Mouse (Mus musculus) heart, postnatal 0 days (tissue): ENCODE data around the gene Pax5. TPM values are rescaled to one million over a fixed set of nuclear protein-coding genes. Genes with fewer than 3 reads are reported as not detected.

Source experiments
- ATAC-seq: fragments of 200-750 bp; cut with Nextera tagmentation; 2 replicates; pipeline ENCODE4 v1.8.0; 2017; ENCODE audit warnings: low read depth, moderate number of reproducible peaks, moderate library complexity; ENCODE audit not compliant: insufficient read depth
- DNase-seq: peaks from one replicate; pipeline ENCODE4 v3.0.0-alpha.2; 2016; ENCODE audit warnings: low spot score
- H3K27ac ChIP-seq: fragments of 300-500 bp; sonication (generic); 2 replicates; pipeline ENCODE4 v1.5.1; 2014; ENCODE audit warnings: low read depth, mild to moderate bottlenecking
- H3K27me3 ChIP-seq: fragments of 300-500 bp; sonication (generic); 2 replicates; pipeline ENCODE4 v1.6.1; 2014; ENCODE audit warnings: low read length, mixed read lengths; ENCODE audit not compliant: control insufficient read depth, insufficient read depth
- H3K36me3 ChIP-seq: fragments of 300-500 bp; sonication (generic); replicated peaks from 2 replicates; pipeline ENCODE4 v1.6.1; 2014; ENCODE audit warnings: low read length, mixed read lengths; ENCODE audit not compliant: control insufficient read depth, insufficient read depth
- H3K4me1 ChIP-seq: fragments of 300-500 bp; sonication (generic); 2 replicates; pipeline ENCODE4 v1.6.1; 2014; ENCODE audit warnings: antibody characterized with exemption; ENCODE audit not compliant: control insufficient read depth, insufficient read depth
- H3K4me2 ChIP-seq: fragments of 300-500 bp; sonication (generic); 2 replicates; pipeline ENCODE4 v1.6.1; 2014; ENCODE audit warnings: low read depth, mild to moderate bottlenecking, low read length, moderate library complexity
- H3K4me3 ChIP-seq: fragments of 300-500 bp; sonication (generic); 2 replicates; pipeline ENCODE4 v1.5.1; 2014; ENCODE audit warnings: low read depth, low read length
- H3K9ac ChIP-seq: fragments of 300-500 bp; sonication (generic); replicated peaks from 2 replicates; pipeline ENCODE4 v1.6.1; 2014; ENCODE audit warnings: low read depth, low read length, mixed read lengths
- H3K9me3 ChIP-seq: fragments of 300-500 bp; sonication (generic); replicated peaks from 2 replicates; pipeline ENCODE4 v1.6.1; 2016; ENCODE audit warnings: low read length; ENCODE audit not compliant: control insufficient read depth
- CTCF ChIP-seq: IDR thresholded peaks from 2 replicates; pipeline ENCODE4 v1.5.1; 2016; ENCODE audit warnings: antibody characterized with exemption, control low read depth, low read depth
- EP300 ChIP-seq: IDR thresholded peaks from 2 replicates; pipeline ENCODE4 v1.6.1; 2016; ENCODE audit warnings: antibody characterized with exemption, low read depth
- WGBS: fragments of 180-500 bp; shearing (Covaris S2); extraction: QIAGEN DNeasy Blood & Tissue Kit; methylation state at CpG from one replicate; pipeline ENCODE4 v1.1.7; 2014; 5-methylcytosine and 5-hydroxymethylcytosine counted together
- polyA plus RNA-seq: library from polyadenylated mRNA; unstranded; fragments of >200 nt; fragmentation: Nextera tagmentation; extraction: Ambion mirVana; gene quantifications from 2 replicates; pipeline ENCODE4 v1.2.1, GENCODE M21; 2015
- total RNA-seq: library from RNA; depleted of rRNA; stranded (reverse); fragments of >200 nt; gene quantifications from 2 replicates; pipeline ENCODE4 v1.2.3, GENCODE M21; 2014; ENCODE audit warnings: low replicate concordance

Pax5 gene
- total and polyA plus RNA-seq, 2 experiments from 2014 or later: not detected

DNA sequence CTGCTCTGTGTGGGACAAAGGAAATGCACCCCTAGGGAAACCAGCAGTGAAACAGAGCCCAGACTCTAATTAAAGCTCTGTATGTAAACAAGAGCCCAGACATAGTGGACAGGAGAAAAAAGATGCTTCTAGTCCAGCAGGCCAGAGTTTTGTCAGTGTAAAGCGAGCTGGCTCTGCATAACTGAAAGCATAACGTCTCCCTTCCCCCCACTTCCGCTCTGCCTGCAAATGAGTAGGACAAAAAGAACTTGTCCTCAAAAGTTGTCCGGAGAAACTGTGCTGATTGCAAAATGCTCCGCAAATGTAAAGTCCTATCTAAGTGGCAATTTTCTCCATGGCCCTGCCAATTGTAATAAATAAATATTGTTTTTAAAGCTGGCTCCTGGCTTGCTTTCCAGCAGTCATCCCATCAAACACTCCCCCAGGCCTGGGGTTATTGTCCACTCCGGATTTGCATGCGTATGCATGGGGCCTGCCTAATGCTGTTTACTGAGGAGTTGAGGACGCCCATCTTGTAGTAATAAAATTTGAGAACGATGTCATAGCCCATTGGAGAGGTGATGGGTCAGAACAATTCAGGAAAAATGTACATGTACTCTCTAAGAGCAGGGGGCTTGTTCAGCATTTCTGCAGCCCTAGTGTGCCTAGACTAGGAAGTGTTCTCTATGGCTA is 208.0 kb downstream of the Pax5 start:
- Histone ChIP-seq H3K9ac (no peak overlapping the region), H3K27me3 (no peaks in the 10 kb centered on the region), H3K27ac (no peak overlapping the region), H3K4me1 (no peaks in the 10 kb centered on the region), H3K9me3 (no peaks in the 10 kb centered on the region), H3K4me2 (no peak overlapping the region), H3K36me3 (no peaks in the 10 kb centered on the region), H3K4me3 (no peak overlapping the region)
- 63% methylated on average over 9 of the region's 9 CpGs for WGBS
- ATAC-seq: no peak
- TF ChIP-seq EP300 (no peak), CTCF (no peak)
- no peak for DNase-seq

DNA sequence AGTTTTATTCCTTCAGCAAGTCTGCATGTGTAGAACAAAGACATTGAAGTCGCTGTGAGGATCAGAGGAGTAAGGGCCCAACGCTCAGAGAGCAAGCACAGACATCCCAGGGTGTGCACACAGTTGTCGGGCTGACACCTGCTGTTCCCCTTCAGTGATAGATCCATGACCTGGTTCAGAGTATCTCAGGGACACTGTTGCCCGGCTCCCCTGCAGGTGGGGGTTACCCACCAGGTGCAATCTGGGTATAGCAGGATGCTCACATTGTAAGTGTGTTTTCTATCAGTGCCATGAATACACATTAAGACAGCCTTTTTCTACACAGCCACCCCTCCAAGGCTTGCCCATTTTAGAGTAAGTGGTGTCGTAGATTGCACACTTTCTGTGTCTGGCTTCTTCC is 212.1 kb downstream of the Pax5 start:
- no peak for ATAC-seq
- H3K27me3 ChIP-seq: no peaks in the 10 kb centered on the region
- H3K4me3 ChIP-seq: no peak overlapping the region
- no peak overlapping the region for H3K4me2 ChIP-seq
- no peak overlapping the region for H3K27ac ChIP-seq
- no peaks in the 10 kb centered on the region for H3K9me3 ChIP-seq
- no peaks in the 10 kb centered on the region for H3K36me3 ChIP-seq
- WGBS: 68% methylated on average over 5 of the region's 5 CpGs
- no peak for DNase-seq
- no peak for TF ChIP-seq EP300
- no peak for TF ChIP-seq CTCF
- no peaks in the 10 kb centered on the region for H3K4me1 ChIP-seq
- no peak overlapping the region for H3K9ac ChIP-seq

DNA sequence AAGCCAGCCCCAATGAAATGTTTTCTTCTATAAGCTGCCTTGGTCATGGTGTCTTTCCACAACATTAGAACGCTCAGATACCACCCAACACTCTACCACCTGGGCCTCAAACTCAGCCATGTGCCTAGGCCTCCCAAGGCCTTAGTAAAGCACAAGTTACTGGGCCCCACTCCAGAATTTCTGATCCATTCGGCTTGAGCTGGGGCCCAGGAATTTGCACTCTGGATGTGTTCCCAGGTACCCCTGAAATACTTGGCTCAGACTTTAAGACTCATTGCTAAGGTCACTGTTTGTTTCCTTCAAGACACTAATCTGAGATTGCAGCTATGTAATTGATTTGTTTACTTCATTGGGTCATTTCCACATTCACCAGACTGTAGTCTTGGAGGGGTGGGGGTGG is 214.5 kb downstream of the Pax5 start:
- no peak overlapping the region for H3K4me3 ChIP-seq
- H3K4me1 ChIP-seq: no peaks in the 10 kb centered on the region
- no peaks in the 10 kb centered on the region for H3K27me3 ChIP-seq
- H3K36me3 ChIP-seq: no peaks in the 10 kb centered on the region
- 58% methylated on average over 2 of the region's 2 CpGs for WGBS
- H3K9ac ChIP-seq: no peak overlapping the region
- TF ChIP-seq EP300 (no peak), CTCF (no peak)
- no peak overlapping the region for H3K4me2 ChIP-seq
- H3K27ac ChIP-seq: no peak overlapping the region
- H3K9me3 ChIP-seq: no peaks in the 10 kb centered on the region
- DNase-seq (no peak), ATAC-seq (no peak)

DNA sequence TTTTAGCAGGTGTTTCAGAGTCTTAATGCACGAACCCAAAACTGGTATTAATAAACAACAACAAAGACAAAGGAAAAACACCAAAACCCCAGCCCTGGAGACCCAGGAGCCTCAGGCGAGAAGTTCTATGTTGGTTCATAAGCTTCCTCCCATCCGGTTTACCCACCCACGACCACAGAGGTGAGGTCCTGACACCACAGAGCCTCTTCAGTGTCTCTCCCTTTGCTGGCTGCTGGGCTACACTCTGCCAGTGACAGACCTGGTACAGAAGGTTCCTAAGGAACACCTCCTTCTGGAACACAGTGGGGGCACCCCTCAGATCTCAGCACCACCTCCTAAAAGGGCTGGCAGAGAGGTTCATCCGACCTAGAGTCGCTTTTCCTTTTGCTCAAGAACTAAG is 216.5 kb downstream of the Pax5 start:
- Histone ChIP-seq H3K9ac (no peak overlapping the region), H3K4me3 (no peak overlapping the region), H3K27ac (no peak overlapping the region), H3K27me3 (no peaks in the 10 kb centered on the region), H3K4me2 (no peak overlapping the region), H3K9me3 (no peaks in the 10 kb centered on the region), H3K4me1 (no peaks in the 10 kb centered on the region), H3K36me3 (no peaks in the 10 kb centered on the region)
- TF ChIP-seq EP300 (no peak), CTCF (no peak)
- DNase-seq (no peak), ATAC-seq (no peak)
- 60% methylated on average over 6 of the region's 6 CpGs for WGBS

DNA sequence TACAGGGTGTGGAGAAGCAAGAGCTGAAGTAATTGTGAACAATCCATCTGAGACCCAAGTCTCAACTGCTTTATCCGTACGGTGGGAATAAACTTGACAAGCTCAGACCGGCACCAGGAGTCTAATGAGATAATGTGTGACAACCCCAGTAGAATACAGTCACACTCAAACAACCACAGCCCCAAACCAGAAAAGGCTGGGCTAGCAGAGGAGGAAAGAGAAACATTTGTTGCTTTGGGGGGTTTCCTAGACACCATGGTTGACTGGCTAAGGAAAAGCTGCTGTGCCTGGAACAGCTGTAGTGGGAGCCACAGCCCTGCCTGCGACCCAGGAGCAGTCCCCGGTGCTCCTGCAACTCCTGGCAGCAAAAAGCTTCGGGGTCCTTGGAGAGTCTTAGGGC is 219.4 kb downstream of the Pax5 start:
- Histone ChIP-seq H3K36me3 (no peaks in the 10 kb centered on the region), H3K9me3 (no peaks in the 10 kb centered on the region), H3K4me2 (no peak overlapping the region), H3K27ac (no peak overlapping the region), H3K27me3 (no peaks in the 10 kb centered on the region), H3K9ac (no peak overlapping the region), H3K4me1 (no peaks in the 10 kb centered on the region), H3K4me3 (no peak overlapping the region)
- WGBS: 69% methylated on average over 6 of the region's 6 CpGs
- TF ChIP-seq CTCF: no peak
- no peak for TF ChIP-seq EP300
- ATAC-seq: no peak
- DNase-seq: no peak

DNA sequence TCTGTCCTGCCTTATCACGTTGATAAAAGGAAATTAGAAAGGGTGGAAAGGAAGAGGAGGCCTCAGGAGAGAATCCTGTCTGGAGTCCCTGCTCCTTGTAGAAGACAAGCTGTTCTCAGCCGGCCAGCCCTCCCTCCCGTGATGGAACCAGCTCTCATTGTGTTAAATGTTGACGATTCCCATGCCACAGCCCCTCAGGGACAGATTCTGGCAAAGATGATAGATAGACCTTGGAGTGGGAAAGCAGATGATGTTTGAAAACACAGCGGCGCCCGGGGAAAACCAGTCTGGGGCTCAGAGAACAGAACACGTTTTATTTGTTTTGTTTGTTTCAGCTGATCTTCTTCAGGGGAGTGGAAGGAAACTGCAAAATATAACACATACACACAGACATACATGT is 221.6 kb downstream of the Pax5 start:
- DNase-seq (no peak), ATAC-seq (no peak)
- Histone ChIP-seq H3K4me3 (no peak overlapping the region), H3K27me3 (no peaks in the 10 kb centered on the region), H3K4me2 (no peak overlapping the region), H3K4me1 (no peaks in the 10 kb centered on the region), H3K36me3 (no peaks in the 10 kb centered on the region), H3K27ac (no peak overlapping the region), H3K9ac (no peak overlapping the region), H3K9me3 (no peaks in the 10 kb centered on the region)
- 42% methylated on average over 8 of the region's 8 CpGs for WGBS
- TF ChIP-seq EP300 (no peak), CTCF (no peak)
